Mouse (Mus musculus): ENCODE measurements at regions not wholly inside any gene's neighbourhood (a gene's known extent, or its start where the extent isn't known, plus 50 kb on each side); places are given as distances from the start of the nearest gene placed in this dataset.

- TF ChIP-seq CTCF (IDR thresholded peaks at IDR 0.05; ENCODE audit: borderline replicate concordance, insufficient read depth, low read length) (no peak), POLR2A (IDR thresholded peaks at IDR 0.05; ENCODE audit: low read depth, low read length) (no peak)
Measured at GRCm38 (mm10) chr17:81194006-81194405, 129.1 kb upstream of the Thumpd2 start.

Data from embryonic fibroblast, embryonic 13.5 days (primary cell).